Mouse (Mus musculus) neural tube, embryonic 11.5 days (tissue): Measurements from ENCODE around the gene Btbd19. TPM values are rescaled to one million over a fixed set of nuclear protein-coding genes. Genes with fewer than 3 reads are reported as not detected.
A peak's percentile ranks its signal among the peaks of the same experiment; 100 is the strongest.

Experiments
- ATAC-seq: fragments of 200-750 bp; cut with Nextera tagmentation; 2 replicates; pipeline ENCODE4 v1.8.0; 2017; ENCODE audit warnings: moderate number of reproducible peaks, mild to moderate bottlenecking, moderate TSS enrichment, moderate library complexity; ENCODE audit not compliant: insufficient read depth, low FRiP score, low TSS enrichment
- DNase-seq: peaks from one replicate; pipeline ENCODE4 v3.0.0-alpha.2; 2015; ENCODE audit warnings: low spot score
- H3K27ac ChIP-seq: fragments of 300-500 bp; sonication (generic); 2 replicates; pipeline ENCODE4 v1.5.1; 2014; ENCODE audit warnings: low read depth, mild to moderate bottlenecking, low read length
- H3K27me3 ChIP-seq: fragments of 300-500 bp; sonication (generic); 2 replicates; pipeline ENCODE4 v1.6.1; 2014; ENCODE audit warnings: mild to moderate bottlenecking, low read length, mixed read lengths; ENCODE audit not compliant: control insufficient read depth, insufficient read depth
- H3K36me3 ChIP-seq: fragments of 300-500 bp; sonication (generic); 2 replicates; pipeline ENCODE4 v1.6.1; 2014; ENCODE audit warnings: mild to moderate bottlenecking, low read length, moderate library complexity, mixed read lengths; ENCODE audit not compliant: control insufficient read depth, insufficient read depth
- H3K4me1 ChIP-seq: fragments of 300-500 bp; sonication (generic); 2 replicates; pipeline ENCODE4 v1.6.1; 2014; ENCODE audit warnings: low read length, mixed read lengths; ENCODE audit not compliant: control insufficient read depth, insufficient read depth
- H3K4me2 ChIP-seq: fragments of 300-500 bp; sonication (generic); 2 replicates; pipeline ENCODE4 v1.6.1; 2014; ENCODE audit warnings: low read depth, mild to moderate bottlenecking, moderate library complexity
- H3K4me3 ChIP-seq: fragments of 300-500 bp; sonication (generic); 2 replicates; pipeline ENCODE4 v1.5.1; 2014; ENCODE audit warnings: low read depth, low read length
- H3K9ac ChIP-seq: fragments of 300-500 bp; sonication (generic); 2 replicates; pipeline ENCODE4 v1.6.1; 2014; ENCODE audit warnings: mild to moderate bottlenecking, low read length
- H3K9me3 ChIP-seq: fragments of 300-500 bp; sonication (generic); 2 replicates; pipeline ENCODE4 v1.6.1; 2016; ENCODE audit warnings: low read length; ENCODE audit not compliant: control insufficient read depth
- WGBS: fragments of 180-500 bp; shearing (Covaris S2); extraction: QIAGEN DNeasy Blood & Tissue Kit; methylation state at CpG from one replicate; pipeline ENCODE4 v1.1.7; 2014; 5-methylcytosine and 5-hydroxymethylcytosine counted together
- polyA plus RNA-seq: library from polyadenylated mRNA; unstranded; fragments of >200 nt; fragmentation: Nextera tagmentation; extraction: Ambion mirVana; gene quantifications from 2 replicates; pipeline ENCODE4 v1.2.1, GENCODE M21; 2014

The Btbd19 gene
- polyA plus RNA-seq, 1 experiment from 2014 or later, result 3.4 TPM

DNA sequence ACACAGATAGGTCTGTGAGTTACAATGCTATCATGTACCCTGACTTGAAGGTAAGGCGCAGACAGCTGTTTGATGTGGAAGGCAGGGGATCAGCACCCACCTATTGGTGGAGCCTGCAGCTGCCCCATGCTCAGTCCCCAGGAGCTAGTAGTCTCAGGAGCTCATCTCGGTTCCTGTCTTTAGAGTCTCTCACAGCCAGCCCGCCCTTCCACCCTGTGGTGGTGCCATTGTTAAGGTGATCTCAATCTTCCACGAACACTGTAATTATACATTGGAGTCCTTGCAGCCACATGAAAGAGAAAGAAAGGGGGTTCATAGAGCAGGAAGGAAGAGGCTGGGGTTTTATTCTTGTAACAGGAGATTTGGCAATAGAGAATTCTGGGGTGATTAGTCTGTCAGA lies 25.5 kb downstream of the Btbd19 start:
- H3K27ac ChIP-seq, result no peak overlapping the region
- no peak for ATAC-seq
- H3K9me3 ChIP-seq, result no peaks in the 10 kb centered on the region
- H3K4me2 ChIP-seq, result no peak overlapping the region
- WGBS, result 69% methylated on average over 4 of the region's 4 CpGs
- H3K9ac ChIP-seq, result no peak overlapping the region
- no peaks in the 10 kb centered on the region for H3K36me3 ChIP-seq
- peaks cover 8% of the 10 kb centered on the region for H3K4me1 ChIP-seq
- 0 out of 2 replicates have a peak, but pooled peaks cover 2% of the 10 kb centered on the region for H3K27me3 ChIP-seq
- H3K4me3 ChIP-seq, result no peak overlapping the region
- no peak for DNase-seq

- Histone ChIP-seq H3K4me1 (peaks cover 8% of the 10 kb centered on the region), H3K36me3 (no peaks in the 10 kb centered on the region), H3K9me3 (no peaks in the 10 kb centered on the region), H3K9ac (no peak overlapping the region), H3K27me3 (0 out of 2 replicates have a peak, but pooled peaks cover 8% of the 10 kb centered on the region), H3K4me3 (no peak overlapping the region), H3K27ac (no peak overlapping the region), H3K4me2 (no peak overlapping the region)
- 78% methylated on average over 2 of the region's 2 CpGs for WGBS
- DNase-seq (no peak), ATAC-seq (no peak)
These were observed 26.8 kb downstream of the Btbd19 start for GRCm38 (mm10) chr4:117098764-117099036.

- 0 out of 2 replicates have a peak, but pooled peaks cover 8% of the 10 kb centered on the region for H3K27me3 ChIP-seq
- no peak overlapping the region for H3K9ac ChIP-seq
- DNase-seq (no peak), ATAC-seq (no peak)
- no peak overlapping the region for H3K27ac ChIP-seq
- no peak overlapping the region for H3K4me2 ChIP-seq
- H3K4me1 ChIP-seq, result peaks cover 8% of the 10 kb centered on the region
- 61% methylated on average over 8 of the region's 8 CpGs for WGBS
- no peak overlapping the region for H3K4me3 ChIP-seq
- H3K9me3 ChIP-seq, result no peaks in the 10 kb centered on the region
- H3K36me3 ChIP-seq, result no peaks in the 10 kb centered on the region
These were observed 27.4 kb downstream of the Btbd19 start for GRCm38 (mm10) chr4:117097969-117098763.

DNA sequence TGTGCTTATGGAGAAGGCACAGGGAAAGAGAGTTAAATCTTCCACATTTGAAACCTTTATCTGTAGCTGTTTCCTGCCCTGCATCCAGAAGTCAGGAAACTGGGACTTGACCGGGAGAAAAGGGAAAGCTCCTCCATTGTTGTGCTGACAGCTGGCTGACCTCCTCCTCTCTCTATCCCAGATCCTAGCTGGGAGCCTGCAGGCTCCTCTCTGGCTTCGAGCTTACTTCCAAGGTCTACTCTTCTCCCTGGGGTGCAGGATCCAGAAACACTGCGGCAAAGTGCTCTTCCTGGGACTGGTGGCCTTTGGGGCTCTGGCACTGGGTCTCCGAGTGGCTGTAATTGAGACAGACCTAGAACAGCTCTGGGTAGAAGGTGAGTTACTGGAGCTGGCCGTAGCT lies 28.9 kb downstream of the Btbd19 start:
- H3K4me1 ChIP-seq, result peaks cover 8% of the 10 kb centered on the region
- peak overlapping the region; percentile 53 for H3K9ac ChIP-seq
- no peak for DNase-seq
- 9% methylated on average over 5 of the region's 5 CpGs for WGBS
- H3K4me3 ChIP-seq, result peak overlapping the region; percentile 53
- no peak for ATAC-seq
- no peaks in the 10 kb centered on the region for H3K36me3 ChIP-seq
- no peak overlapping the region for H3K27ac ChIP-seq
- H3K27me3 ChIP-seq, result 0 out of 2 replicates have a peak, but pooled peaks cover 8% of the 10 kb centered on the region
- no peaks in the 10 kb centered on the region for H3K9me3 ChIP-seq
- H3K4me2 ChIP-seq, result peak overlapping the region; percentile 83

GRCm38 (mm10) chr4:117095551-117096452 lies 29.7 kb downstream of the Btbd19 start, which contains the start of gene Ptch2:
Gene Ptch2 (plus strand): TSS chr4:117096075.
- peak within 1 kb of the TSS; percentile 53 for H3K4me3 ChIP-seq
- H3K27ac ChIP-seq, result no peak within 1 kb of the TSS
- under 1% methylated on average over 49 of the region's 50 CpGs for WGBS
- DNase-seq, result peak; percentile 88
- H3K9ac ChIP-seq, result peak within 1 kb of the TSS; percentile 53
- no peaks in the 10 kb centered on the region for H3K36me3 ChIP-seq
- H3K9me3 ChIP-seq, result no peaks in the 10 kb centered on the region
- 0 out of 2 replicates have a peak, but pooled peaks cover 8% of the 10 kb centered on the region for H3K27me3 ChIP-seq
- peak; percentile 85 for ATAC-seq
- peak within 1 kb of the TSS; percentile 83 for H3K4me2 ChIP-seq
- peaks cover 8% of the 10 kb centered on the region for H3K4me1 ChIP-seq

DNA sequence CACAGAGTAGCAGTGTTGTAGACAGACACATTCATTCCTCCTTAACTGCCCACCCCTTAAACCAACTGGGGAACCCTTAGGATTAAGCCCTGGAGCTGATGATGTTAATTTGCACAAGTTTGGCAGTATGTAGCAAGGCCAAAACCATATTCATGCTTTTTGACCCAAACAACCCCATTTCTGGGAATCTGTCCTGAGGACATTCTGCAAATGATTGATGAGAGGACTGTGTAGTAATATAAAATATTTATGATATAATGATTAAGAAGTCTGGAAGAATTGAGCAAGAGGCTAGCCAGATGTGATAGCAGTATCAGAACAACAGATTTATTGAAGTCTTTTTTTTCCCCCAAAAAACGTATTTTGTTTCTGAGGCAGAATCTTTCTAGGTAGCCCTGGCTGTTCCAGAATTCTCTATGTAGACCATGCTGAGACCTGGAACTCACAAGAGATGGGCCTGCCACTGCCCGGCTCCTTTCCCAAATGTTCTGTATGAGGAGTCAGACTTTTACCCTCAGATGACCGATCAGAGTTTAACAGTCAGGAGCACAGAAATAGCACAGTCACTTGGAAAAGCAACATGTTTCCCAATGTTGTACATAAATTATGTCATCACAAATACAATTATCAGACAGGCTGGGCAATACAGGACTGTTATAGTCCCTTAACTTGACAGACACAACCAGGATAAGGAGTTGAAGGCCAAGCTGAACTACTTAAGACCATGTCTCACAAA lies 30.7 kb downstream of the Btbd19 start:
- Histone ChIP-seq H3K9ac (no peak overlapping the region), H3K36me3 (no peaks in the 10 kb centered on the region), H3K27me3 (0 out of 2 replicates have a peak, but pooled peaks cover 8% of the 10 kb centered on the region), H3K27ac (no peak overlapping the region), H3K4me1 (peaks cover 8% of the 10 kb centered on the region), H3K9me3 (no peaks in the 10 kb centered on the region), H3K4me2 (no peak overlapping the region), H3K4me3 (no peak overlapping the region)
- 81% methylated on average over 3 of the region's 3 CpGs for WGBS
- no peak for DNase-seq
- no peak for ATAC-seq

GRCm38 (mm10) chr4:117090586-117090985 lies 34.9 kb downstream of the Btbd19 start:
- Histone ChIP-seq H3K4me3 (no peak overlapping the region), H3K36me3 (no peaks in the 10 kb centered on the region), H3K27me3 (0 out of 2 replicates have a peak, but pooled peaks cover 6% of the 10 kb centered on the region), H3K9ac (no peak overlapping the region), H3K9me3 (no peaks in the 10 kb centered on the region), H3K4me1 (no peaks in the 10 kb centered on the region), H3K4me2 (no peak overlapping the region), H3K27ac (no peak overlapping the region)
- DNase-seq (no peak), ATAC-seq (no peak)
- 75% methylated on average over 7 of the region's 7 CpGs for WGBS

GRCm38 (mm10) chr4:117087948-117088640 lies 37.4 kb downstream of the Btbd19 start:
- Histone ChIP-seq H3K4me1 (no peaks in the 10 kb centered on the region), H3K27me3 (no peaks in the 10 kb centered on the region), H3K36me3 (no peaks in the 10 kb centered on the region; the same call in 1 of the 2 replicates), H3K9me3 (no peaks in the 10 kb centered on the region), H3K4me2 (no peak overlapping the region), H3K9ac (no peak overlapping the region), H3K27ac (no peak overlapping the region), H3K4me3 (no peak overlapping the region)
- DNase-seq (no peak), ATAC-seq (no peak)
- 68% methylated on average over 7 of the region's 7 CpGs for WGBS
